Mouse (Mus musculus) heart, postnatal 4 days (tissue): Measurements from ENCODE around the gene Foxp4. TPM values are rescaled to one million over a fixed set of nuclear protein-coding genes. Genes with fewer than 3 reads are reported as not detected.

Experiments
- DNase-seq: peaks from one replicate; pipeline ENCODE4 v3.0.0; 2021
- total RNA-seq, 2 experiments: library from RNA; stranded (reverse); gene quantifications; 2 replicates each; pipeline ENCODE4 v1.2.3; 2021

Foxp4 gene
- total RNA-seq, 2 experiments from 2014 or later, result 18.1 to 19.6 TPM

DNA sequence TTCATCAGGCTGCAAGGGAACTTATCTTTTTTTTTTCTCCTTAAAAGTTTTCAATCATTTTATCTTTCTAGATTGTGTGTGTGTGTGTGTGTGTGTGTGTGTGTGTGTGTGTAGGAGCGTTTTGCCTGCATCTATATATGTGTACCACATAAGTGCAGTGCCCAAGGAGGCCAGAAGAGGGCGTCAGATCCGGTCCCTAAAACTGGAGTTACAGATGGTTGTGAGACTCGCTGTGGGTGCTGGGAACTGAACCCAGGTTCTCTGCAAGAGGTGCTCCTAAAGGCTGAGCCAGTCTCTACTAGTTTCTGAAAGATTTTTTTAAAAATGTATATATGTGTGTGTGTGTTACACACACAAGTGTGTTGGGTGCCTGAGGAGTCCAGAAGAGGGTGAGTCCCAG lies 5.0 kb upstream of the Foxp4 start:
- DNase-seq, result no peak

DNA sequence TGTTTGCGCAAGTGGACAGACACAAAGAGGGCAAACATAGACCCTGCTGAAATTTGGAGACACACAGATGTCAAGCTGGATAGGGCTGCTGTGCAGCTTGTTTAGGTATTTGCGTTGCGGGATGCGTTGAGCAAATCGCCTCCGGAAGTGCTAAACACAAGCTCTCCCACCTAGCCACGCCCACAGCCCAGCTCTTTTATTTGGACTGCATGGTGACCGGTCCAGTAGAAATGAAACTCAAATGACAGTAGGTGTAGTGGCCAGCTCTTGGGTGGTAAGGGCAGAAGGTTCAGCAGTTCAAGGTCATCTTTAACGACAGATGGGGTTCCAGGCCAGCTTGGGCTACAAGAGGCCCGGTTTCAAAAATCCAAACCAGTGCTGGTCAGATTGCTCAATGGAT lies 1.5 kb upstream of the Foxp4 start:
- DNase-seq, result no peak

DNA sequence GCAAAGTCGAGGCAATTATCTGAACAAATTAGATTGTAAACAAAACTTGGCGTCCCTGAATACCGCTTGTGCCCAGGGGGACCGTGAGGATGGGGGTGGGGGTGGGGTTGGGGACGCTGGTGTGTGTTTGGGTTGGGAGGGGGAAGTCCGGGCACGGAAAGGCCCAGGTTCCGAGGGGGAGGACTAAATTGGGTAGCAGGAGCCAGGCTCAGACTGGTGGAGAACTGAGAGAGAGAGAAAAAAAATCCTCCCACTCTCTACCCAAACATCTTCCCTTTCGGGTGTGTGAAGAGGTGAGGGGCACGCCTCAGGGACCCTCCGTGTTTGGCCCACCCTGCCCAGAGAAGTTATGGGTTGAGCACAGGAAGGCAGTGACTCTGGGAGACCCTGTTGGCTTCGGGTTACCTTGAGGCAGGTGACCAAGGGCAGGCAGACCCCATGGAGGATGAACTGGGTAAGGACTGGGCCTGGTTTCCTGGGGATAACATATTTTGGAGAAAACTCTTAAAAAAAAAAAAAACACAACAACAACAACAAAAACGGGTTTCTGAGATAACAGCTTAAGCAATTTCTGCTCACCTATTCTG lies 988 bp upstream of the Foxp4 start:
- no peak for DNase-seq

DNA sequence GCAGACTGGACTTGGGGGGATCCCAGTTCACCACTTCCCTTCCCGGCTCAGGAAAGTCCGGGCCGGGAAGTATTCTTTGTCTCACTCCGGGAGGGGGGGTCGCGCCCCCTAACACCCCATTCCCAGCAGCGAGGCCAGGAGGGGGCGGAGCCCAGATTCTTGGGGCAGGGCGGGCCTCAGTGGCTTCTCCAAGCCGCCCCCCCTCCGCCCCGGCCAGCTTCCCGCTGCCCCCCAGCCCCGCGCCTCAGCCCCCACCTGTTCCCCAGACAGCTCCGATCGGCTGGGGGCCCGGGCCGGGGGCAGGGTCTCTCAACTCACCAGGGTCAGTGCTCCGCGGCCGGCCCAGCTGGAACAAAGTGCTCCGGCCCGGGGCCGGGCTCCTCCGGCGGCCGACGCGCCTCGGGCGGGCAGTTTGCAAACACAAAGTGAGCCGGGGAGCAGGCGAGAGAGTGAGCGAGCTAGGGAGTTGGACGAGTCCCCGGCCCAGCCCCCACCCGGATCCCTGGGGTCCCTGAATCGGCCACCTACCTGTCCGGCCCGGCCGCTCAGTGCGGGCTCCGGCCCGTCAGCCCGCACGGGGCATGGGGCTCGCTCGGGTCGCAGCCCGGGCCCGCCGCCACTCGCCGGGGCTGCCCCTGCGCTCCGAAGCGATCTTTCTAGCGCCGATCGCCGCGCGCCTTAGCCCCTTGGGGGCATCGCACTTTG lies 615 bp downstream of the Foxp4 start:
- peak; percentile 72 for DNase-seq

DNA sequence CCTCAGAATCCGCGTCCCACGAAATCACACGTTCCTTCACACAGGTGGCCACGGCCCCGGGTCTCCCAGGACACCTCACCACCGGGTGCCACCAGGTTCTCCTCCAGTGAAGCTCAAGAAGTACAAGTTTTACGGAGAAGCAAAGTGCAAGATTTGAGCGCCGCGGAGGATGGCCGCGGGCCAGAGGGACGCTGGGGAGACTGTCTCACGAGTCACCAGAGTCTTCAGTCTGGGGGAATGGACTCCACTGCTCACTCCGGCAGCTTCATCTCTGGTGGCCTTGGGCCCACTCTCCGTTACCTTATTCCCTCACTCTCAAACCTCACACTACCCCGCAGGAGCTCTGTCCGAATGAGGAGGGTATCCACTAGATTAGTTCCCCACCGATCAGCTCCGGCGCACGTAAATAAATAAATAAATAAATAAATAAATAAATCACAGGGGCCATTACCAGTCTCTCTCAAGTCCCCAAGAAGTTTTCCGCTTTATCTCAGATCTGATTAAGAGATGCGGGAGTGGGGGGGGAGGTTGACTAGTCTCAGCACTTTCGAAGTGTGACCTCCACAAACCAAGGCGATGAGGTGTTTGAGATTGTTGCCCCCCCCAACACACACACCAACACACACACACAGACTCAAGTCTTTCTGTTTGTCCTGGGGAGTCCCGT lies 1.3 kb downstream of the Foxp4 start:
- peak; percentile 52 for DNase-seq

DNA sequence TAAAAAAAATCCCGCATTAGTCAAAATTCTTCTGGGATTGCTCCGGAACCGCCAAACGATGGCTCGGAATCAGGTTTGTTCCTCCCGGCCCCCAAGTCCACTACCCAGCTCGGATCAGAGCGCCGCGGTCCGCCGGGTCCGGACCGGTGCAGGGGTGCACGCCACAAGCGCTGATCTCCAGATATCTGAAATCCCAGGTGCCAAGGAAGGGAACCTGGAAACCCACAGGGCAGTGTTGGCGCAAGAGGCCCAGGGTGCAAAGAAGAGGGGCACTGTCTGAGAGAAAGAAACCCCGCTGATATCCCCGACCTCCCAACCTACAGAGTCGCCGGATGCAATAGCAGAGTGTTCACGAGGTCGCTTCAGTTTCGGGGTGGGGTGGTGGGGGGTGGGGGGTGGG lies 1.9 kb downstream of the Foxp4 start:
- DNase-seq, result no peak

DNA sequence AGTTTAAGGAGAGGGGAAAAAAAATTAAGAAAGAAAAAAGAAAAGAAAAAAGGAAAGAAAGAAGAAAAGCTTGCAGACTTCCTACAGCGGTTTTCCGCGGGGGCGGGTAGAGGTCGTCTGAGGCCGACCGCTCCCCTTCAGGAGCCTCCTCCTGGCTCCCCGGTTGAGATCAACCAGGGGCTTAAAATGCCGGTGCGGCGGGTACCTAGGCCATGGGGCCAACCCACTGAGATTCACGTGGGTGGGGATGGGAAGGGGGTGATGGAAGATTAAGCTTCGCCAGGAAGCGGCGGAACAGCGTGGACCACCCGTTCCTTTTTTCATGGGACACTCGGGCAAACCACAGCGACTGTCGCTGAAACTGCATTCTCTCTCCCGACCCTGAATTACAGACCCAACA lies 2.3 kb downstream of the Foxp4 start:
- DNase-seq, result peak; percentile 21

DNA sequence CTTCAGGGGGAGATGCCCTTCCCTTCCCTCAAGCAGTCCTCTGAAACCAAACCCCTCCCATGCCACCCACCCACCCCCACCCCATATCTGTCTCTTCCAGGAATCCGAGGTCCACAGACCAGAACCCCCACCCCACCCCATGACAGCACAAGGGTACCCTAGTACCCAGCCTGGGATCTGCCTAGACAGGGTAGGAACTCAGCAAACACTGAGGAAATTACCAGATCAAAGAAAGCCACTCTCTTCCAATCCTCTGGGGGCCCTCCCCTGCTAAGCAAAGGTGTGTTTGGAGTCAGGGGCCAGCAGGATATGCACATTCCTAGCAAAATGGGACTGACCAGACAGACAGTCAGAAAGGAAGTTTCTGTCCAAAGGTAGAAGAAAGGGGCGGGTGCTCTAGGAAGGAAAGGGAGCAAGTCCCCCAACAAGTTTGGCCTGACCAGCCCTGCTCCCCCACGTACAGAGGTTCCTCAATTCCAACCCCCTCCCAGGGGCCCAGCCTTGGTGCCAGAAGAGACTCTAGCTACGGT lies 3.2 kb downstream of the Foxp4 start:
- no peak for DNase-seq

DNA sequence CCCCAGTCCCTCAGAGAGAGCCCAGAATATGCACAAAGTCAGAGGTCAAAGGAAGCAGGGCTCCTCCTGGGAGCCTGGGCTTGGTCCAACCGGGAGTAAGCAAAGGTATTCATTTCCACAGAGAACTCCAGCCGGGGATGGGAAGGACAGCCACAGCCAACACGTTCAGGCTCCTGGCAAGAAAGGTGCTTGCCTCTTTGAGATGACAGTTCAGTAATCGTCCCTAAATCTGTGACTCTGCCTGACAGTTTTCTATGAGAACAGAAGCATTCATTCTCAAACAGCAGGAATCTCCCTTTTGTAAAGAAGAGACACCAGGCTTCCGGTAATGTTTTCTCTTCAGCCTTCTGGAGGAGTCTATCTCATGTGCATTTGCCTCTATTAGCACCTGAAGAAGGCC lies 4.6 kb downstream of the Foxp4 start:
- no peak for DNase-seq

DNA sequence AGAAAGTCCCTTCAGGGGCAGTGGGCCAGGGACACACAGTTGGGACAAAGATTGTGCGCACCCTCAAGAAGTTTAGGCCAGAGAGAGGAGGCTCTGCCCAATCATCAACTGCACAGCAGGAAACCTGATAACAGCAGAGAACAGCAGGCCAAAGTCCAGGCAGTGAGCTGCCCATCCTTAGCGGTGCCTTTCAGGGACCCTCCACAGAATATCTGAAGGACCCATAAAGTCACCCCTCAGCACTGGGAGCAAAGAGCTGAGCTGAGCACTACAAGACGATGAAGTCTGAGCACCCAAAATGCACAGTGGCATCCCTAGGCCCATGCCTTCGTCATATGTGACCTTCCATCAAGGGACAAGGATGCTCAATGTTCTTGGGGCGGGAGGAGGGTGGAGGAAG lies 6.5 kb downstream of the Foxp4 start:
- no peak for DNase-seq

DNA sequence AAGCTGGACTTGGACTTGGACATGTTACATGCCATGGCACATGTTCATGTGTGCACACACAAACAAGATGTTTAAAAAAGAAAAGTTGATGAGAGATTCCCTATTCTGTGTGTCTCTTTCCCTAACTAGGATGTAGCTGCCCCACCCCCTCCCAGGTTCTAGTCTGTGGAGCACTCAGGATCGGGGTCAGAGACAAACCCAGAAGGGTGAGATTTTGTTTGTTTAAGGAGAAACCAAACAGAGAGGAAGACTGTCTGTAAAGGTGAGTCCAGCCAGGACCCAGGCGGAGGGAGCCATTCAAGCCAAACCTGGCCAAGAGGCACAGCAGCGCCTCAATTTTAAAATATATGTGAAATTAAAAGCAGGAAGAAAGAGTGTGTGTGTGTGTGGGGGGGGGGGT lies 7.2 kb downstream of the Foxp4 start:
- no peak for DNase-seq

DNA sequence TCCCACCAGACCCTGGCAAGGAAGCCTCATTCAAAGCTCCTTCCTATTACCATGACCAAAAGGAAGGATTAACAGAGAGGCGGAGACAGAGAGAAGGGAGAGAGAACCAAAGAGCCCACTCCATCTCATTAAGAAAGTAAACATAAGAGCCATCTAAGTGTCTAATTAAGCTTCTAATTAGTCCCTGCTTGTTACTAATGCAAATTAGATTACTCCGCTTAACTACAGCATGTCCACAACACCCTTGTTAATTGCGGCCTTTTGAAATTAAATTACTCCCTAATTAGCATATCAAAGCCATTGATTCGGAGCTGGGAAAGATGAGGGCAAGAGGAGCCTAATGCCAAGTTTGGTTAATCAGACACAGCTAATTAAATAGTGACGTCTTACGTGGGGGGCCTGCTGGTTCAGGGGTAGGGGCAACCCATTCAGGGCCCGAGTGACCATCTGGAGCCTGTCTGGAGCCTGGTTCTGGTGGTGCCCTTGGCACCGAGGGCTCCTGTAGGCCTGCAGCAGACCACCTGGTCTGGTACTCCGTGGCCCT lies 9.7 kb downstream of the Foxp4 start:
- DNase-seq, result no peak

DNA sequence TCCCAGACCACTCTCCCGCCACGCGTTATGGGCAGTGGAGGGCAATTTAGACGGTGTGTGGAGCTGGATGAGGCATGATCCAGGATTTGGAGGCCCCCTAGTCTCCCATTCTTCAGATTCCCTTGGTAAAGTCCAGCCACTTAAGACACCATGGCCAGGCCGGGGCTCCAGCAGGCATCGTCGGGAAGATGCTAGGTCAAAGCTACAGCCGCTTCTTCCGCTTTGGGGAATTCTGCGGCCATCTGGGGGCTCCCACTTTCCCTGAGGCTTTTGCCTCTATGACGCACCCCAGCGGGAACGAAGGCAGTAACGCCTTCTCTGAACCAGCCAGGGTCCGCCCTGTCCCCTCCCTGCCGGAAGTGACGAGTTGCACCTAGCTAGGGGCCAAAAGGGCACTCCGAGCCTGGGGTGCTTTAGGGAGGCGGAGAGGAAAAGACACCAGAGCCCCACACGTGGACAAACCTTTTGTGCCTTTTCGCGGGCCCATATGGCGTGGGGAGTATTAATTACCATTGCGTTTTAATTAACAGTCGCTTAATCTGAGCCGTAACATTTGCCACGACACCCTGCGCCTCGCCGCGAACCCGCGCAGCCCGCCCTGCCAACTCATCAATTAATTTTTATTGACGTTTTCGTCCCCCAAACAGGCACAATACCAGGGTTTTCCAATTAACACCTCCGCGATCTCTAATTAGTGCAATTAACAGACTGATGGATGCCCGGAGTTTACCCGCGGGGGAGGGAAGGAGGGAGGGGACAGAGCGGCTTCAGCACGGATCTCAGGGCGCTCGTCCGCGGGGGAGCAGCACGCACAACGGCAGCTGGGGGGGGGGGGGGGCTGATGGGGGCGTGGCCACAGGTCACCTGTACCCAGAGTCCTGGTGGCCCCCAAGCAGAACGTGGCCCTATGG lies 15.1 kb downstream of the Foxp4 start:
- peak; percentile 67 for DNase-seq

DNA sequence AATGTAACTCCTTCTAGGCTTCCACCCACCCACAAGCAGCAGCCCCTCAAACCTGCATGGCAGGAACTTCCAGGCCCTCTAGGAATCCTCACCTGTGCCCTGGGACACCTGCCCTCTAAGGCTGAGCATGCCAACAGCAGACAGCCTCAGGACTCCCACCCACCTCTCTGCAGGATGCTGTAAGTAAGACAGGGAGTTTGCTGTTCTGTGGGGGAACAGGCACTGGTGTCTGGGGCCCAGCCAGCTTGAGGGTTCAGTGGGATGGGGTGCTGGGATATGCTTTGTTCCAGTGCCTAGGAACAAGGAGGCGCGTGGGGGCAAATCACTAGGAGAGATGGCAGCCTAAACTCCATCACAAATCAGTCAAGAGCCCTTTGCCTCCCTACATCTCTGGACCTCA lies 16.4 kb downstream of the Foxp4 start:
- DNase-seq, result no peak

DNA sequence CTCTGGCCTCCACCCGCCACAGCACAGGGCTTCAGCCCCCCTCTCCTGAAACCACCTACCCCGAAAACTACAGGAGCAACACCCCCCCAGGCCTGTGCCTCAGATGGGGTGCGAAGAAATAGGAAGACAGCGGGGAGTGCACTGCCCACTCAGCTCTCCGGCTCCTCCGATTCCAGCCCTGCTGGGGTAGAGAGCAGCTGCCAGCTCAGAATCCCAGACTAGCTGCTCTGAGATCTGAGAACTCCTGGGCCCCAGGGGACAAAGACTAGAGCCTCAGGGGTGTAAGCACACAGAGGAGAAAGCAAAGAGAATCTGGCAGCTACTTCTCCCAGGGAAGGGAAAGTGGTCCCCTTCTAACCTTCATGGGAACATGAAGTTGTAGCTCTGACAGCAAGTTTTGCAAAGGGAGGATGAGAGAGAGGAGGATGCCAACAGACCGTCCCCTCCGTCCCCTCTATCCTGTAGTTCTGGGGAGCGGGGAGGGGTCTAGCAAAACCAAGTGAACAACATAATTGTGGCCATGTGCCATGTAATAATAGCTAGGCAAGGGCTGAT lies 17.0 kb downstream of the Foxp4 start:
- DNase-seq, result no peak

DNA sequence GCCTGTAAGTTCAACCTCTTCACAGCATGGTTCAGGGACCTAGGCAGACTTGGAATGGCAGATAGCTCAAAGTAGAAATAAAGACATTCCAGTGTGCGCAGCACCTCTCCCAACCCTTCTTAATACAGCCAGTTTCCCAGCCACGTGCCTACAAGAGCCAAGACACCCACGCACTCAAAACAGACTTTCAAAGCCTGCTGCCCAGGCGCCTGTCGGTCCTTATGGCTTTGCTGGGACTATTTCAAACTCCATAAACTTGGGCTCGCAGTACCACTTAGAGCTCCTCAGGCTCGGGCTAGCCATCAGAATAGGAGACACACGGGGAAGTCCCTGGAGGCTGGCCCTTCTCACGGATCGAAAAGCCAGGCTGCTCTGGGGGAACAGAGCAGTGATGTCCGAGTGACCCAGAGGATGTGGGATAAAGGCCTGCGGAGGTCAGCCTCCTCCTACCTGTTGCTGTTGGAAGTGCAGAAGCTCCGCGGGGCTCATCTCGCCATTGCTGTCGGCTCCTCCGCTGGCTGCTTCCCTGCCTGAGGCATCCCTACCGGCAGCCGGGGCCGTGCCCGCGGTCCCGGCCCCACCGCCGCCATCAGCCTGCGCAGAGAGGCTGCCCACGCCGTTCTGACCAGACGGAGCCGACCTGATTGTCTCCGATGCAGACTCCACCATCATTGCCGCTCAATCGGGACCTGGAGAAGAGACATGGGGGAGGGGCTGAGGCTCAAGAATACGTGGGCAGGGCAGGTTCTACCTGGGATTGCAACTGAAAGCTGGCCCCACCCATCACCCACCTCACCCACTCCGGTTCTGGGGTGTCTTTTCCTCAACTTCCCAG lies 20.4 kb downstream of the Foxp4 start:
- no peak for DNase-seq

DNA sequence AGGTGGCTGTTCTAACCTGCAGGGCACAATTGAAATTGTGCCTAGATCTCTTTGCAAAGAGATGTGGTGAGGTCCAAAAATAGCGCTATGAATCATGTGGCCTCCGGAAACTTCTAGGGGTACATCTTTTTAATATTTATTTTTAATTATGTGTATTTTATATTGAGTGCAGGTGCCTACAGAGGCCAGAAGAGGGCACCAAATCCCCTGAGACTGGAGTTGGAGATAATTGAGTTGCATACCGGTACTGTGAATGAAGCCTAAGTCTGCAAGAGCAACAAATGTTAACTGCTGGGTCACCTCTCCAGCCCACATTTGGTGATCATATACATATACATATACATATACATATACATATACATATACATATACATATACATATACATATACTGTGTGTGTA lies 22.7 kb downstream of the Foxp4 start:
- DNase-seq, result peak; percentile 29

DNA sequence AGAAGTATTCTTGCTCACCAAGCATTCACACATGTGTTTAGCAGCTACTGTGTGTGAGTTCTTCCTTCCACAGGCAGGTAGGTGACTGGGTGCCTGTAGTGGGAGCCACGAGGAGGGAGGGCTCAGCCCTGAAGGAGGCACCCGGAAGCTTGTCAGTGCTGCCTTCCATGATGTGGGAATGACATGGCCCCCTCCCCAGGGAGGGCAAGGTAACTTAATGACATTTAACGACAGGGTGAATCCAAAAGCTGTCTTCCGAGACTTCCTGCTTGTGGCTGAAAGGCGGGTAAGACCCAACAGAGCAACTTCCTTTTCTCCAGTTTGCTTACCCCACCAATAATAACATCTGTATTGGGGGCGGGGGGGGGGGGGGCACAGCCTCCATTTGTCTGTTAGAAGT lies 23.7 kb downstream of the Foxp4 start:
- no peak for DNase-seq

DNA sequence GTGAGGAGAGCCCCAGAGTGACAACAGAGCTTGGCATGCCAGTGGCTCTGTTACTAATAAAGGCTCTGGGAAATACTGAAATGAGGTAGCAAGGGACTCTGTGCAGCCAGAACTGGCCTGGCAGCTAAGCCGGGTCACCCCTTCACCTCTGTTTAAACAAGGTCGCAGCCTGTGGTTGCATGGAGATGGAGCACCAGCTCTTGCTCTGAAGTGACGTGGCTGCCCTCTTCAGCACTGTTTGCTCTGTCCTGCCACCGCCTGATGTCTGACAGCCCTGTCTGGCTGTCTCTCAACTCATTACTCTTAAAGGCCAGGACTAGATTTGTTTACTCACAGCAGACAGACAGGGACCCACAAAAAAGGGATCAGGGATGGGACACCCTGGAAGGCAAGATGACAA lies 25.3 kb downstream of the Foxp4 start:
- no peak for DNase-seq

DNA sequence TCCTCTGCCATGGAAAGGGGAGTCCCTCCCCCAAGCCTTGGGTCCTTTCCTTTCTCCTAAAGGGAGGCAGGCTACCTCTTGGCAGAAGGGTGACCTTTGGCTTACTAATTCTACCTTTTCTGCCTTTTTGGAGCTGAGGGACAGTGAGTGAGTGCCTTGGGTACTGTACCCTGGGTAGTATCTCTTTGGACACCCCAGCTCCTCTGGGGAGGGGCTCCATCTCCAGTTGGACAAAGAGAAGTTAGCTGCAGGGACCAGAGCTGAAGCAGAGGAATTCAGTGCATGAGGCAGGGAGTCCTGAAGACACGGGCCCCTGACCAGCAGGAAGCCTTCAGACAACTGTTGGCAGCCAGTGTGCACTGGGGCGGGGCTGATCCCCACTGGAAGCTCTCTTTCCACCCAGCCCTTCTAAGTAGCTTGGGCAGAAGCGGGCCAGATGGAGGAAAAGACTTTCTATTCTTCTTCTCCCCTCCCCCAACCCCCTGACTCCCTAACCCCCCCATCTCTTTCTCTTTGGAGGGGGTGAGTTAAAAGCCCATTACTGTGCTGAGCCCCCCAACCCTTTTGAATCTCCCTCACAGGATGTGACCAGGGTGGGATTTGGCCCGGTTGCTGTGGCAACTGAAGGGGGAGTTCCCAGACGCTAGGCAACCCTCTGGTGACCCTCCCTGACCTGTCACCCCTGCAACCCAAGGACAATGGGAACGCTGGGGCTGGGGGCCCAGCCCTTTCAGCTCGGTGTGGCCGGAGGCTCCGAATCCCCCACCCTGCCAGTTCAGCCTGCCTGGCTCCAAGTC lies 26.3 kb downstream of the Foxp4 start:
- peak; percentile 74 for DNase-seq
